Mouse (Mus musculus) liver, postnatal 0 days (tissue): ENCODE results near the gene Rsad1. TPM values are rescaled to one million over a fixed set of nuclear protein-coding genes. Genes with fewer than 3 reads are reported as not detected.

ENCODE experiments used
- ATAC-seq: fragments of 200-750 bp; cut with Nextera tagmentation; 2 replicates; pipeline ENCODE4 v1.8.0; 2017; ENCODE audit warnings: mild to moderate bottlenecking, moderate library complexity
- DNase-seq: peaks from one replicate; pipeline ENCODE4 v3.0.0-alpha.2; 2016
- H3K27ac ChIP-seq: fragments of 300-500 bp; sonication (generic); 2 replicates; pipeline ENCODE4 v1.5.1; 2014; ENCODE audit warnings: antibody characterized with exemption, moderate library complexity, mild to moderate bottlenecking, low read depth
- H3K27me3 ChIP-seq: fragments of 300-500 bp; sonication (generic); 2 replicates; pipeline ENCODE4 v1.6.1; 2014; ENCODE audit warnings: low read length, control low read depth, mixed read lengths; ENCODE audit not compliant: insufficient read depth
- H3K36me3 ChIP-seq: fragments of 300-500 bp; sonication (generic); replicated peaks from 2 replicates; pipeline ENCODE4 v1.6.1; 2014; ENCODE audit warnings: mild to moderate bottlenecking, control low read depth, low read length, moderate library complexity, mixed read lengths; ENCODE audit not compliant: insufficient read depth
- H3K4me1 ChIP-seq: fragments of 300-500 bp; sonication (generic); 2 replicates; pipeline ENCODE4 v1.6.1; 2014; ENCODE audit warnings: antibody characterized with exemption, mild to moderate bottlenecking, control low read depth; ENCODE audit not compliant: insufficient read depth
- H3K4me2 ChIP-seq: fragments of 300-500 bp; sonication (generic); 2 replicates; pipeline ENCODE4 v1.6.1; 2014; ENCODE audit warnings: low read depth, mild to moderate bottlenecking, low read length, moderate library complexity, mixed read lengths
- H3K4me3 ChIP-seq: fragments of 300-500 bp; sonication (generic); 2 replicates; pipeline ENCODE4 v1.5.1; 2014; ENCODE audit warnings: low read depth, low read length
- H3K9ac ChIP-seq: fragments of 300-500 bp; sonication (generic); replicated peaks from 2 replicates; pipeline ENCODE4 v1.6.1; 2014; ENCODE audit warnings: mild to moderate bottlenecking, moderate library complexity
- H3K9me3 ChIP-seq: fragments of 300-500 bp; sonication (generic); 2 replicates; pipeline ENCODE4 v1.6.1; 2016; ENCODE audit warnings: mild to moderate bottlenecking, control low read depth, low read length, mixed read lengths
- CTCF ChIP-seq: sonication (generic); IDR thresholded peaks from 2 replicates; pipeline ENCODE4 v1.5.1; 2016; ENCODE audit warnings: antibody characterized with exemption, low read depth
- EP300 ChIP-seq: IDR thresholded peaks from 2 replicates; pipeline ENCODE4 v1.6.1; 2016; ENCODE audit warnings: antibody characterized with exemption, low read depth, mild to moderate bottlenecking
- WGBS: fragments of 180-500 bp; shearing (Covaris S2); extraction: QIAGEN DNeasy Blood & Tissue Kit; methylation state at CpG from one replicate; pipeline ENCODE4 v1.1.7; 2014; ENCODE audit not compliant: insufficient replicate concordance; 5-methylcytosine and 5-hydroxymethylcytosine counted together
- polyA plus RNA-seq: library from polyadenylated mRNA; unstranded; fragments of >200 nt; fragmentation: Nextera tagmentation; extraction: Ambion mirVana; gene quantifications from 2 replicates; pipeline ENCODE4 v1.2.1, GENCODE M21; 2015

Gene Rsad1
- polyA plus RNA-seq, 1 experiment from 2014 or later, result 1.9 TPM

DNA sequence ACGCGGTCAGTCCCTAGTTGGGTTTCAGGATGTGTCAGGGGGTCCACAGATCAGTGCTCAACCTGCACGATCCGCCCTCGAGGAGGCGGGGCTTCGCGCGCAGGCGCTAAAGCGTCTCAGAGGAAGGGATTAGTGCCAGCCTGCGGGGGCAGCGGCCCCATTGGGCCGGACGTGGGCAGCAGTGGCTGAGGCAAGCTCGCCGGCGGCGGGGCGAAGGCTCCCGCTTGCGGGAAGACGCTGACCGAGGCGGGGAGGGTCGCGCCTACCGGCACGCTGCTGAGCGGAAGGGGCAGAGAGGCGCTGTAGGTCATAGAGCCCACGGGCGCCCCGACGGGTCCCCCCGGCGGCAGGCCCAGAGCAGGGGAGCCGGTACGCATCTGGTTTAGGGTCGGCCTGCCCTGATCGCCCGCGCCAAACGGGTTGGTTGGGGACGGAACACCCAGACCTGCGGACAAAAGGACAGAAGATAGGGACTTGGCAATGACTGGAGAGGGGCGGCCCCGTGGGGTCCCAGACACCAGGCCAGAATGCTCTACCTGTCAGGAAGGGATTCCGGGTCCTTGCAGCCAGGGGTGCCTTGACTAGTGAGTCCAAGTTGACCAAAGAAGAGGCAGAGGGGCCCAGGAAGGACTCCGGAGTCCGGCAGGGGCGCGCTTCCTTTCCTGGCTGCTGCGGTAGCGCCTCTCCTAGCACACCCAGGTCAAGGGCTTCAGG lies 57.9 kb downstream of the Rsad1 start:
- ATAC-seq (no peak), DNase-seq (peak; percentile 46)
- peak overlapping the region; percentile 76 for H3K4me2 ChIP-seq
- peaks cover 5% of the 10 kb centered on the region; the same call in 1 of the 2 replicates for H3K4me1 ChIP-seq
- WGBS, result 3% methylated on average over 53 of the region's 55 CpGs
- TF ChIP-seq CTCF (no peak), EP300 (no peak)
- peak overlapping the region; percentile 47 for H3K4me3 ChIP-seq
- no peak overlapping the region for H3K27ac ChIP-seq
- no peaks in the 10 kb centered on the region for H3K36me3 ChIP-seq
- H3K9me3 ChIP-seq, result no peaks in the 10 kb centered on the region
- H3K9ac ChIP-seq, result peak overlapping the region; percentile 60
- peaks cover 31% of the 10 kb centered on the region for H3K27me3 ChIP-seq

Other genes starting within 250 kb of the Rsad1 start
- 35.8 and 36.5 TPM in 2 replicates for gene Luc7l3, start 227.3 kb downstream of the Rsad1 start, polyA plus RNA-seq
- 8.5 and 9.5 TPM in 2 replicates for gene Ankrd40, start 221.3 kb downstream of the Rsad1 start, polyA plus RNA-seq
- gene Abcc3, start 156.3 kb downstream of the Rsad1 start, polyA plus RNA-seq, result 6.7 and 8.3 TPM in 2 replicates
- gene Cacna1g, start 75.1 kb downstream of the Rsad1 start, polyA plus RNA-seq, result 0.14 and 0.29 TPM in 2 replicates
- not detected in 2 replicates for gene Spata20, start 63.1 kb downstream of the Rsad1 start, polyA plus RNA-seq
- 0.21 and 0.22 TPM in 2 replicates for gene Epn3, start 49.3 kb downstream of the Rsad1 start, polyA plus RNA-seq
- gene Mycbpap, start 27.5 kb downstream of the Rsad1 start, polyA plus RNA-seq, result 0.13 TPM in 1 of 2 replicates, not detected in the other
- 0.14 TPM in 2 replicates for gene Chad, start 15.8 kb upstream of the Rsad1 start, polyA plus RNA-seq
- gene Acsf2, start 52.6 kb upstream of the Rsad1 start, polyA plus RNA-seq, result 4.2 and 4.4 TPM in 2 replicates
- 51.7 and 57.0 TPM in 2 replicates for gene Lrrc59, start 80.5 kb upstream of the Rsad1 start, polyA plus RNA-seq
- 73.2 and 81.4 TPM in 2 replicates for gene Mrpl27, start 104.5 kb upstream of the Rsad1 start, polyA plus RNA-seq
- gene Eme1, start 104.7 kb upstream of the Rsad1 start, polyA plus RNA-seq, result 4.5 and 4.9 TPM in 2 replicates
- gene Xylt2, start 128.3 kb upstream of the Rsad1 start, polyA plus RNA-seq, result 2.7 and 2.9 TPM in 2 replicates
- gene Gm11541, start 155.2 kb upstream of the Rsad1 start, polyA plus RNA-seq, result not detected in 2 replicates
- gene Cdc34b, start 192.5 kb upstream of the Rsad1 start, polyA plus RNA-seq, result 0.09 TPM in 1 of 2 replicates, not detected in the other
- gene Tmem92, start 233.4 kb upstream of the Rsad1 start, polyA plus RNA-seq, result not detected in 2 replicates